8 mouse cellular contexts compared by ENCODE assay signal in genomic region chr4:48044491-48045211, GRCm38 (mm10). TPM values are rescaled to one million over a fixed set of nuclear protein-coding genes. Genes with fewer than 3 reads are reported as not detected.
DNase-seq lines count a peak whose midpoint lies in the region; ATAC-seq lines count a peak whose summit lies in the region.

Gene Nr4a3, plus strand, starts transcription at chr4:48045153.

- peaks cover 14 to 21% of the 10 kb centered on the region in 2 experiments for H3K4me1 ChIP-seq in heart, embryonic 14.5 days (ENCODE audit: control insufficient read depth in 2 of 2, insufficient read depth in 2 of 2, low read length in 2 of 2)
- peaks cover 48% of the 10 kb centered on the region for H3K4me1 ChIP-seq in liver, embryonic 12.5 days

- 0% methylated on average over 47 of the region's 54 CpGs for WGBS in heart, embryonic 14.5 days
- under 1% methylated on average over 35 of the region's 54 CpGs for WGBS in liver, embryonic 12.5 days (ENCODE audit: insufficient replicate concordance)

- no peaks in the 10 kb centered on the region for H3K36me3 ChIP-seq in heart, embryonic 14.5 days (ENCODE audit: control insufficient read depth, insufficient read depth, low read length)
- no peaks in the 10 kb centered on the region for H3K36me3 ChIP-seq in liver, embryonic 12.5 days
- H3K36me3 ChIP-seq in splenic B cell, adult 2 months (ENCODE audit: control insufficient read depth, insufficient read depth, low read length, poor library complexity, severe bottlenecking), result no peaks in the 10 kb centered on the region

- H3K4me3 ChIP-seq in heart, embryonic 14.5 days (ENCODE audit: control insufficient read depth in 1 of 2, insufficient read depth in 1 of 2, low read depth in 1 of 2, low read length in 2 of 2), result peak within 1 kb of the TSS; percentile 70 to 77
- peak within 1 kb of the TSS; percentile 67 for H3K4me3 ChIP-seq in liver, embryonic 12.5 days

- peak within 1 kb of the TSS; percentile 69 for H3K9ac ChIP-seq in heart, embryonic 14.5 days (ENCODE audit: low read length)
- H3K9ac ChIP-seq in liver, embryonic 12.5 days, result peak within 1 kb of the TSS; percentile 79

- peak within 1 kb of the TSS; percentile 100 for H3K4me2 ChIP-seq in heart, embryonic 14.5 days (ENCODE audit: low read length)
- H3K4me2 ChIP-seq in liver, embryonic 12.5 days, result peak within 1 kb of the TSS; percentile 98

- no peaks in the 10 kb centered on the region for H3K9me3 ChIP-seq in heart, embryonic 14.5 days (ENCODE audit: control insufficient read depth, low read length)
- H3K9me3 ChIP-seq in liver, embryonic 12.5 days (replicated peaks), result no peaks in the 10 kb centered on the region

- peak within 1 kb of the TSS; percentile 92 to 99 for H3K27ac ChIP-seq in heart, embryonic 14.5 days (replicated peaks in 1 of 2; ENCODE audit: control insufficient read depth in 1 of 2, insufficient read depth in 1 of 2, low read depth in 2 of 2, low read length in 2 of 2)
- no peak within 1 kb of the TSS for H3K27ac ChIP-seq in liver, embryonic 12.5 days

- peak; percentile 56 for ATAC-seq in CD4-positive, CD25-positive, alpha-beta regulatory T cell, adult 4 months
- peak; percentile 69 for ATAC-seq in heart, embryonic 14.5 days (ENCODE audit: insufficient number of reproducible peaks, insufficient read depth, low FRiP score, low read depth)
- peak; percentile 79 for ATAC-seq in liver, embryonic 12.5 days

- H3K27me3 ChIP-seq in heart, embryonic 14.5 days (ENCODE audit: control insufficient read depth, insufficient read depth, low read length), result peaks cover 26% of the 10 kb centered on the region
- peaks cover 73% of the 10 kb centered on the region for H3K27me3 ChIP-seq in liver, embryonic 12.5 days (replicated peaks)
- H3K27me3 ChIP-seq in splenic B cell, adult 2 months (ENCODE audit: control insufficient read depth, insufficient read depth, low read length, poor library complexity, severe bottlenecking), result no peaks in the 10 kb centered on the region

- DNase-seq in c-Kit-negative CD71-positive TER-119-positive erythroid progenitor cells, embryonic 14.5 days (ENCODE audit: low read depth, low spot score), result peak; percentile 28
- peak; percentile 68 for DNase-seq in fibroblast of lung, adult 2 months (ENCODE audit: low read depth)
- DNase-seq in kidney, postnatal 14 days, result peak; percentile 90
- peak; percentile 96 for DNase-seq in naive thymus-derived CD4-positive, alpha-beta T cell, adult 2 months (ENCODE audit: low read depth)
- DNase-seq in splenic B cell, adult 2 months (ENCODE audit: low read depth, low spot score), result peak; percentile 95

RNA-seq across cellular contexts. Expression of gene Nr4a3, which starts in this region (rescaled TPM):
- polyA plus RNA-seq in CD4-positive, CD25-positive, alpha-beta regulatory T cell, adult 4 months (2017; shearing (Covaris generic)), result 1 to 10 TPM; 2.2 to 2.3 TPM
- polyA plus RNA-seq in heart, embryonic 14.5 days (2014; fragmentation: Nextera tagmentation; extraction: Ambion mirVana), result 0.14 and 0.31 TPM in 2 replicates
- polyA plus RNA-seq in liver, embryonic 12.5 days (2016; fragmentation: Nextera tagmentation; extraction: Ambion mirVana), result 0.02 TPM in 1 of 2 replicates, not detected in the other

Comparison
In these comparisons a context has a peak if more than half of its experiments do, and no peak if none do; other contexts are left out.
1. Peak in ATAC-seq, H3K4me3 ChIP-seq, H3K27ac ChIP-seq, H3K9ac ChIP-seq and H3K4me2 ChIP-seq in heart, embryonic 14.5 days; RNA of the gene not detected or under 1 TPM.
2. Peak in ATAC-seq, H3K4me3 ChIP-seq, H3K9ac ChIP-seq and H3K4me2 ChIP-seq in liver, embryonic 12.5 days; RNA of the gene not detected or under 1 TPM.
3. DNase-seq: peak in every context shown above with its lines; median percentile 96 in naive thymus-derived CD4-positive, alpha-beta T cell, adult 2 months; 95 in splenic B cell, adult 2 months; 90 in kidney, postnatal 14 days; 68 in fibroblast of lung, adult 2 months; 28 in c-Kit-negative CD71-positive TER-119-positive erythroid progenitor cells, embryonic 14.5 days.